Mouse (Mus musculus) E14TG2a.4 (cell line): ENCODE measurements at regions not wholly inside any gene's neighbourhood (a gene's known extent, or its start where the extent isn't known, plus 50 kb on each side); places are given as distances from the start of the nearest gene placed in this dataset.

Experiments used
- CTCF ChIP-seq: conservative IDR thresholded peaks from 2 replicates; pipeline ENCODE4 v1.5.1; 2014; ENCODE audit warnings: low read length
- NANOG ChIP-seq: IDR thresholded peaks from 2 replicates; pipeline ENCODE4 v1.6.1; 2014; ENCODE audit warnings: borderline replicate concordance, low read length, mixed read lengths
- POU5F1 ChIP-seq: IDR thresholded peaks from 2 replicates; pipeline ENCODE4 v1.6.1; 2014; ENCODE audit warnings: low read length, borderline replicate concordance

GRCm38 (mm10) chr10:92135521-92135920 is 586.7 kb downstream of the Nedd1 start:
- no peak for TF ChIP-seq CTCF
- TF ChIP-seq NANOG, result no peak
- TF ChIP-seq POU5F1, result no peak
